Mouse (Mus musculus): ENCODE measurements around the gene Klk1b11.
"Not testable (repeated sequence)": the region's sequence is repeated elsewhere in the genome, so short reads cannot be mapped to it uniquely, and the experiment has no call there.

GRCm38 (mm10) chr7:44014666-44015065 lies 19.0 kb downstream of the Klk1b11 start:
- not testable (repeated sequence) for TF ChIP-seq POLR2A (IDR thresholded peaks at IDR 0.05; ENCODE audit: insufficient read depth, low read depth, low read length); CTCF (IDR thresholded peaks at IDR 0.05)

All from heart, adult 2 months (tissue).